Mouse (Mus musculus): ENCODE measurements around the gene Tspan3. TPM values are rescaled to one million over a fixed set of nuclear protein-coding genes. Genes with fewer than 3 reads are reported as not detected.

Tspan3 gene
- polyA plus RNA-seq, 1 experiment from 2014 or later = 591 TPM

DNA sequence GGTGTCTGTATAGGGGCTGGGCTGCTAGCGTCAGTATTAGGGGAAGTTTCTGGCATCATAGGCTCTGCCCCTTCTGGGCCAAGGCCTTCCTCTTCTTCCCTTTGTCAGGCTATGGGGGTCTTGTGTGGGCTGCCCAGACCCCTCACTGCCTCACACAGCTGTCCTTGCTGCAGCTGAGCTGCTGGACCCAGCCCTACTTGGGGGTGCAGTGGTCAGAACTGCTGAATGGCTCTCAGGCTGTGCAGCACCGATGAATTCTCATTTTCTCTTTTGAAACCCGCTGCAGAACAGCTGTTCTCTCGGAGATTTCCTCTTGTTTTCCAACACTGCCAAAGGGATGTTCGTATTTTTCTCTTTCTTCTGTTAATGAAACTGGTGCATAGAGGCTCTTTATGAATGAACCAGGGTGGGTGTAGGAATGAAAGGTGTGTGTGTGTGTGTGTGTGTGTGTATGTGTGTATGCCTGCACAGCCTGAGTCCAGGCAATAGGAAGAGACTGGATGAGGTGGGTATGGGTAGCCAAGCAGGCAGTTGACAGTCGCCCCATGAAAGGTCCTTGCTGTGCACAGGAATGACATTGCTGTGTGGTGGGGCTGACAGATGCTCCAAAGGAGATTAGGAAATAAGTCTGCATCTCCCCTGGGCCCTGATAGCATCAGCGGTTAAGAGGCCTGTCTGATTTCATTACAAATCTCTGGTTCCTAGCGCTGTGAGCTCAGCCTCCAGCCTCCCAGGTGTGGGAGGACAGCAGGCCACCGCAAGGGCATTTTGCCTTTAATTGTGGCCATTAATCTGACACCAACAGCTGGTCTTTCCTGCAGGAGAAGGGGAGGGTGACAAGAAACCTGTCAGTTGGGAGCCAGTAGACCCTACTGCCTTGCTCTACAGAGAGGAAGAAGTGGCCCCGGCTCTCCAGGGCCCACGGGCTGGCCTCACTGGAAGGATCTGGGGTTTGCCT lies 26.5 kb upstream of the Tspan3 start:
- H3K4me1 ChIP-seq = peaks cover 10% of the 10 kb centered on the region
- no peak overlapping the region for H3K4me3 ChIP-seq
- H3K27ac ChIP-seq = 0 out of 2 replicates have a peak overlapping the region, but pooled peaks have one; percentile 4
- WGBS = 47% methylated on average over 11 of the region's 11 CpGs
- H3K27me3 ChIP-seq (replicated peaks) = no peaks in the 10 kb centered on the region
- H3K36me3 ChIP-seq (replicated peaks) = no peaks in the 10 kb centered on the region
- H3K9ac ChIP-seq = no peak overlapping the region
- no peaks in the 10 kb centered on the region for H3K9me3 ChIP-seq
- no peak overlapping the region for H3K4me2 ChIP-seq
- peak; percentile 52; the same call in 1 of the 2 replicates for ATAC-seq (replicated peaks)

DNA sequence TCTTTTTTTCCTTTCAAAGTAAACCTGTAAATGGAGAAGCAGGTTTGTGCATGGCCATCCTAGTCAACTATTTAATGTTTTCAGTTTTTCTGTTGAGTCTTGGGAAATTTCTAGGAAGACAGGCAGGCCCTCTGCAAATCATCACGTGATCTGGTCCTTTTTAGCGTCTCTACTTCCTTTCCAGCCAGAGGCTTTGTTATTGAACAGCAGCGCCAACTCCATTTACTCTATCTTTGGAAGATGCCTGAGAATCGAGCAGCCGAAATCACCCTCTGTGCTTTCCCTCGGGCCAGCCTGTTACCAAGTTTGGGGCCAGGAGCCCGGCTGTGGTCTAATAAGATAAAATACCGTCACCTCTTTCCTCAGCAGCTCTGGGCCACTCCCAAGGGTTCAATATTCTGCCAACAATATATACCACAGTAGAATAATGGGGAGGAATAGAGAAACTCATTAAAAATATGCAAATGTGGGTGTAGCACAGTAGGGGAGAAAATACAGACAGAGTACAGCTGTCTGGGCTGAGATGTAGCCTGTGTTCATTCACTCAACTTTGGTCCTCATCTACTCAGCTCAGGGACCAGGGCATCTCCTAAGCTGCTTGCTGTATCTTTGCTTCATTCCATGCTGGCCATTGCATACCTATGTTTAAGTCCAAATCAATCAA lies 15.0 kb upstream of the Tspan3 start:
- WGBS = 20% methylated on average over 8 of the region's 8 CpGs
- Histone ChIP-seq H3K9ac (no peak overlapping the region), H3K36me3 (replicated peaks) (no peaks in the 10 kb centered on the region), H3K4me1 (peaks cover 7% of the 10 kb centered on the region), H3K27ac (no peak overlapping the region), H3K9me3 (no peaks in the 10 kb centered on the region), H3K4me3 (no peak overlapping the region), H3K4me2 (0 out of 2 replicates have a peak overlapping the region, but pooled peaks have one; percentile 8), H3K27me3 (replicated peaks) (no peaks in the 10 kb centered on the region)
- no peak for ATAC-seq (replicated peaks)

DNA sequence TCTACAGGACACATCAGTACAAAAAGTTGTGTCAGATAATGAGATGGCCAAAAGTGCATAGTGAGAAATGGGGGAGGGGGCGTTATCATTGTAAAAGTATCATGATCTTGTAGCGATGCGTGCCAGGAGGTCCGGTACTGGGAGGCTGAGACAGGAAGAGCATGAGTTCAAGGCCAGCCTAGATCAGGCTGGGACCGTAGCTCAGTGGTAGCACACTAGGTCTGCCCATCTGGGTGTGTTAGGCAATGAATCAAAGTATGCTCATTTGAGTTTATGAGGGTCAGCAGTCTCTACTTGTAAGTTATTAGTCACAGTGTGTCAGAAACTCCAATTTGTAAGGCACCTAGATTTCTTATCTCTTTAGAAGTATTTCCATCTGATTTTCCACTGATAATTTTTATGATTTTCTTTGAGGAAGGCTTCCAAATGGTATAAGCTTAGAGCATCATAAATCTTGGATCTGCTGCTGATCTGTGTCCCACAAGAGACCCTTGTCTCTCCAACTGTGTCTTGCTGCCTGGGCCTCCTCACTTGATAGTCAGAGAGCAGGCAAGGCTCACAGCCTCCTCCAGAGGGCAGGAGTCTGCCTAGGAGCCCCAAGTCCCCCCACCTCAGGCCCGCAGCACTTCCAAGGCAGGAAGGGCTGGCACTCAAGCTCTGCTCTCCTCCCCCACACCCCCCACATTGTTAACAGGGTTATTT lies 14.3 kb upstream of the Tspan3 start:
- 80% methylated on average over 6 of the region's 6 CpGs for WGBS
- no peak overlapping the region for H3K9ac ChIP-seq
- no peak overlapping the region for H3K27ac ChIP-seq
- H3K36me3 ChIP-seq (replicated peaks) = no peaks in the 10 kb centered on the region
- no peak overlapping the region for H3K4me3 ChIP-seq
- no peaks in the 10 kb centered on the region for H3K9me3 ChIP-seq
- ATAC-seq (replicated peaks) = no peak
- peaks cover 7% of the 10 kb centered on the region for H3K4me1 ChIP-seq
- no peak overlapping the region for H3K4me2 ChIP-seq
- H3K27me3 ChIP-seq (replicated peaks) = no peaks in the 10 kb centered on the region

DNA sequence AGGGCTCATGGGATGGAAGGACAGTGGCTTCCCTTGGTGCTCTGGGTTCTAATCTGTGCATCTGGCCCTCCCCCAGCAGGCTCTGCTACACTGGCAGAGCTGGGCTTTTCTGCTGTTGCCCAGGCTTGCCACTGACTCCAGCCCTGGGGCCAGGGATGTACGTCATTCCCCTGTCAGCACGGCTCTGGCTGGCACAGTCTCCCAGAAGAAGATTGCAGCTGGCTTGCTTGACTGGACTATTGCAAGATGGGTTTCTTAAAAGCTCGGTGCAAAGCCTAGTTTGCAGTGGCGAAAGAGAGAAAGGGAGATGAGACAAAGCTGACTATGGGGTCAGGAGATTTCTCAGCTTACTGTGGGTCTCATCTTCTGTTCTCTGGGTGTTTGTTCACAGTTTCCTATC lies 12.1 kb upstream of the Tspan3 start:
- WGBS = 77% methylated on average over 4 of the region's 4 CpGs

DNA sequence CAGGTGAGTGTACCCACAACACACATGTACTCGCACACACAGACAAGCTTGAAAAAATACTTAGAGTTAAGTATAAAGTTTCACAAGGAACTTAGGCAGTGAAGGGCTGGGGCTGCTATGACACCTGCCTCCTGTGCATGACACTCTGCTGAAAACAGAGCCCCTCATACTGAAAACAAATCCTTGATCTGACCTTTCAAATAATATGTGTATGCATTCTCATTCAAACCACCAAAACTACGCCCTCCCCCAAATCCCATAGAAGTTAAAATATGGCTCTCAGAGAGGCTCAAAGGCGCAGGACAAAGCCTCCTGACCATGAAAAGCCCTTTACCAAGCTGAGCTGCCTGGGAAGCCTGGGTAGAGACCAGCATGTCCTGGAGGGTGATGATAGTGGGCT lies 10.0 kb upstream of the Tspan3 start:
- WGBS = 80% methylated on average over 3 of the region's 3 CpGs
- H3K27me3 ChIP-seq (replicated peaks) = no peaks in the 10 kb centered on the region
- no peak overlapping the region for H3K9ac ChIP-seq
- no peaks in the 10 kb centered on the region for H3K36me3 ChIP-seq (replicated peaks)
- H3K4me1 ChIP-seq = peaks cover 6% of the 10 kb centered on the region
- no peak for ATAC-seq (replicated peaks)
- H3K4me2 ChIP-seq = no peak overlapping the region
- H3K27ac ChIP-seq = no peak overlapping the region
- no peak overlapping the region for H3K4me3 ChIP-seq
- H3K9me3 ChIP-seq = no peaks in the 10 kb centered on the region

More for the DNA sequence above, 12.1 kb upstream of the Tspan3 start:
- Histone ChIP-seq H3K4me2 (no peak overlapping the region), H3K4me1 (peaks cover 7% of the 10 kb centered on the region), H3K27ac (no peak overlapping the region), H3K9ac (no peak overlapping the region), H3K36me3 (replicated peaks) (no peaks in the 10 kb centered on the region), H3K9me3 (no peaks in the 10 kb centered on the region), H3K4me3 (no peak overlapping the region), H3K27me3 (replicated peaks) (no peaks in the 10 kb centered on the region)
- ATAC-seq (replicated peaks) = no peak

DNA sequence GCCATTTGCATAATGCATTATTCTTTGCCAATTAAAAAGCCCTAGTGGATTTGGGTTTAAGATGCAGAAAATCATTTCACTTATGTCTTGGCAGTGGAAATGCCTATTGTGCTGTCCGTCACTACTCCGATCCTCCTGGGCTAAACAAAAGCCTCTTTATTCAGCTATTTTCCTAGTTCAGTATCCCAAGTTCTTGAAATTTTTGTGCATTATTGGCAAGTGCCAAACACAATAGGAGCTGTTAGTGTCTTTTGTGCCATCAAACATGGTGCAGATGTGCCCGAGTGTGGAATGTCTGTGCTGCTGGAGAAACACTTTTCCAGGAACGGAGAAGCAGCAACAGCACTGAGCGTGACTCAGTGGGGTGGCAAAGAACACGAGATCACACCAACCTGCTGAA lies 2.4 kb upstream of the Tspan3 start:
- Histone ChIP-seq H3K4me1 (peaks cover 11% of the 10 kb centered on the region), H3K4me3 (no peak overlapping the region), H3K9ac (no peak overlapping the region), H3K27me3 (replicated peaks) (no peaks in the 10 kb centered on the region), H3K36me3 (replicated peaks) (no peaks in the 10 kb centered on the region), H3K27ac (no peak overlapping the region), H3K9me3 (no peaks in the 10 kb centered on the region), H3K4me2 (peak overlapping the region; percentile 10; the same call in 1 of the 2 replicates)
- ATAC-seq (replicated peaks) = no peak
- WGBS = 13% methylated on average over 6 of the region's 6 CpGs

DNA sequence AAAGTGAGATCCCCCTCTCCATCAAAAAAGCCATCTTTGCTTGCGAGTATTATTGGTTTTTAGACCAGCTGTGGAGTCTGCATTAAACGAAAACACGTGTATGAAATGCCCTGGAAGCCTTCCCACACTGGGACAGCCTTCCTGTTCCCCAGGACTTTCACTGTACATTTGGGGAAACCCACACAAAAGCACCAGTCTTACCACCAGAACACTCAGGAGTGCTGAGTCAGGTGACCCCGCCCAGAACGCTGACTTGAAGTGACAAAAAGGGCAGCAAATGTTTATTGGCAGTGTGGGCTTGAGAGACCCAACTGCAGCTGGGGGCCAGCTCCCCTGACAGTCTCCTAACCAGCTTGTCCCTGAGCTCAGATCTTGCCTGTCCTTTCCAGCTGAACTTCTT lies 884 bp upstream of the Tspan3 start:
- H3K4me2 ChIP-seq = no peak overlapping the region
- no peak for ATAC-seq (replicated peaks)
- no peaks in the 10 kb centered on the region for H3K36me3 ChIP-seq (replicated peaks)
- no peak overlapping the region for H3K9ac ChIP-seq
- H3K4me1 ChIP-seq = peaks cover 16% of the 10 kb centered on the region
- 69% methylated on average over 5 of the region's 5 CpGs for WGBS
- no peak overlapping the region for H3K27ac ChIP-seq
- H3K9me3 ChIP-seq = no peaks in the 10 kb centered on the region
- H3K4me3 ChIP-seq = no peak overlapping the region
- H3K27me3 ChIP-seq (replicated peaks) = no peaks in the 10 kb centered on the region

DNA sequence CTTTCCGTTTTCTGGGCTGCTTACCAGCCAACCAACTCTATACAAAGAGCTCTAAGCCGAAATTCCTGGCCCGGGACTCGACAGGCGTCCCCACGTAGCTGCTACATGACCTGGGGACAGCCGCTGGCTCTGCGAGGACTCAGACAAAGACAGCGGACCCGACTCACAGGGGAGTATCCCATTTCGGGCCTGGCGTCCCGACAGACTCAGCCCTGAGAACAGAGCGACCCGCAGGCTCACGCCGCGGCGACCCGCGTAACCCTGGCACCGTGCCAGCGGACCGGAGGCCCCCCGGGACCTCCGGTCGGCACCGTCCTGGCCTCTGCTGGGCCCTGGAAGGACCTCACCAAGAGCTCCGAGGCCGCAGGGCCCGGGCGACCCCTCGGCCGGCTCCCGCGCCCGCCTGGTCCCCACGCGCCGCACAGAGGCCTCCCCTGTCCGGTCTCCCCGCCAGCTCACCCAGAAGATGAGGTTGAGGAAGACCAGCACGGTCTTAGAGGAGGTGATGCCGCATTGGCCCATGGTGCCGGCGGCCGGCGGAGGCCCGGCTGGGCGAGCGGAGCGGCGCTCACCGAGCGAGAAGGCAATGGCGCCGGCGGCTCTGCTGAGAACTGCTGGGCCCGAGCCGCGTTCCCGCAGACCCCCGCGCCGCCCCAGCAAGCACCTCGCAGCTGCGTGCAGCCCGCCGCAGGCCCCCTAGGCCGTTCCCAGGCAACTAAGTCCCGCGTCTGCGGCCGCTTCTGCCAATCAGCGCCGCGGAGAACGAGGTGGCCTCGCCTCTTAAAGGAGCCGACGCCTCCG lies 4.7 kb downstream of the Tspan3 start:
- Histone ChIP-seq H3K27me3 (replicated peaks) (no peaks in the 10 kb centered on the region), H3K27ac (peak overlapping the region; percentile 93), H3K4me2 (peak overlapping the region; percentile 64), H3K9me3 (no peaks in the 10 kb centered on the region), H3K9ac (peak overlapping the region; percentile 96), H3K4me1 (peaks cover 25% of the 10 kb centered on the region), H3K36me3 (replicated peaks) (no peaks in the 10 kb centered on the region), H3K4me3 (peak overlapping the region; percentile 84)
- ATAC-seq (replicated peaks) = peak; percentile 99
- WGBS = under 1% methylated on average over 81 of the region's 82 CpGs

DNA sequence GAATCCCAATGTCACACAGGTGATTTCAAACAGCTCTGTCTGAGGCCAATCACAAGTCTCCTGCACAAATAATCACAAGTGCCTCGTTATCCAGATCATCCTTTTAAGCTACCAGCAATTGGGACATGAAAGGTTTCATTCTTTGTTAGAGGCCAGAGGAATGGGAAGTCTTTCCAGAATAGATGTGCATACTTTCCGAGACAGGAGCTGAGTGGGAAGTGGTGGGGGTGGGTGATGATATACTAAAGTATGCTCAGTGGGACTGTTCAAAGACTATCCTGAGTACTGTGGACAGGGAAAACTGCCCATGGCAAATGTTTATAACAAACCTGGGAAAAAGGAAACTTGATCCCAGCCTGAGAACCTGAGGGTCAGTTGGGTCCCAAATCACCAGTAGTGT lies 5.8 kb downstream of the Tspan3 start:
- no peaks in the 10 kb centered on the region for H3K9me3 ChIP-seq
- H3K4me3 ChIP-seq = peak overlapping the region; percentile 84
- H3K27me3 ChIP-seq (replicated peaks) = no peaks in the 10 kb centered on the region
- H3K4me1 ChIP-seq = peaks cover 25% of the 10 kb centered on the region
- no peak overlapping the region for H3K27ac ChIP-seq
- H3K4me2 ChIP-seq = peak overlapping the region; percentile 64
- 9% methylated on average over 2 of the region's 2 CpGs for WGBS
- no peak for ATAC-seq (replicated peaks)
- H3K36me3 ChIP-seq (replicated peaks) = no peaks in the 10 kb centered on the region
- H3K9ac ChIP-seq = peak overlapping the region; percentile 96; the same call in 1 of the 2 replicates

DNA sequence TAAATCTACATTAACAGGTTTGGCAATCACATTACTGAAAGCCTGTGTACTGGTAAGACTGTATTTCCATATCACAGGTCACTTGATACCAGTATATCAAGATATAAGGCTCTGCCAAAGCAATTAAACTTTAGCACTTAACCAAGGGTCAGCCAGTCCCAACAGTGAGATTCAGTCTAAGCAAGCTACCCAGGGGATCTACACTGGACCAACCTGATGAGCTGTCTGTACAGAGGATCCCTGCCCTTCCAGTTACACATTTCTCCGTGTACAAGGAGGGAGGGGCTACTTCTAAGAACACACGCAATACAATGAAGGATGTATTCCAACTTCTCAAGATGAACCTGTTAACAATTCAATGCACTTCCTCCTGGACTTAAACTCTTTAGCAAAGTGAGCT lies 7.2 kb downstream of the Tspan3 start:
- Histone ChIP-seq H3K36me3 (replicated peaks) (no peaks in the 10 kb centered on the region), H3K4me3 (no peak overlapping the region), H3K27me3 (replicated peaks) (no peaks in the 10 kb centered on the region), H3K9me3 (no peaks in the 10 kb centered on the region), H3K9ac (no peak overlapping the region), H3K4me1 (peaks cover 29% of the 10 kb centered on the region), H3K27ac (no peak overlapping the region), H3K4me2 (no peak overlapping the region)
- no peak for ATAC-seq (replicated peaks)
- WGBS = 73% methylated on average over 2 of the region's 2 CpGs

DNA sequence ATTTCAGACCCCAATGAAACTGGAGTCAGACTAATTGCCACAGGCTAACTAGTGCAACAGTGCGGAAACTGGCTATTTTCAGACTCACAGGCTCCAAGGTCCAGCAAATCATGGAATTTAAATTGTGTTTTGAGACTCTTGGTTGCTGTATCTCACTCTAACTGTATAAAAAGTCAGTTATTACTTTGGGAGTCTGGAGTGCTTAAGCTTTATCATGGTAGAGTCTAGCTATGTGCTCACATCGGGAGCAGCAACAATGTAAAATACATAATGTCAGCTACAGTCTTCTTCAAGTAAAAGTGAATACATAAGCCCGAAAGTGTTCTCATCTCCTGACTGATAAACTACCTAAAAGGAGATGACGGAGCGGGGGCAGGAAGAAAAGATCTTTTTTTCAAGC lies 10.7 kb downstream of the Tspan3 start:
- Histone ChIP-seq H3K4me3 (no peak overlapping the region), H3K36me3 (replicated peaks) (no peaks in the 10 kb centered on the region), H3K9me3 (no peaks in the 10 kb centered on the region), H3K27ac (no peak overlapping the region), H3K9ac (no peak overlapping the region), H3K4me1 (peaks cover 20% of the 10 kb centered on the region), H3K27me3 (replicated peaks) (no peaks in the 10 kb centered on the region), H3K4me2 (no peak overlapping the region)
- WGBS = 93% methylated on average over 5 of the region's 5 CpGs
- ATAC-seq (replicated peaks) = no peak
